Mouse (Mus musculus): ENCODE results near the gene Prkch. TPM values are rescaled to one million over a fixed set of nuclear protein-coding genes. Genes with fewer than 3 reads are reported as not detected.

The Prkch gene
- polyA plus RNA-seq, 1 experiment from 2014 or later: 4.7 TPM

GRCm38 (mm10) chr12:73602974-73603373 is 18.4 kb downstream of the Prkch start:
- no peaks in the 10 kb centered on the region for H3K36me3 ChIP-seq (ENCODE audit: control insufficient read depth, insufficient read depth, low read length)
- no peak overlapping the region for H3K4me3 ChIP-seq (ENCODE audit: low read depth, low read length)
- no peaks in the 10 kb centered on the region for H3K27me3 ChIP-seq (replicated peaks; ENCODE audit: control insufficient read depth, insufficient read depth, low read length)

GRCm38 (mm10) chr12:73603653-73604052 is 19.1 kb downstream of the Prkch start:
- WGBS: 92% methylated on average over 6 of the region's 6 CpGs
- H3K27ac ChIP-seq (ENCODE audit: low read depth, low read length): no peak overlapping the region
- H3K4me2 ChIP-seq (ENCODE audit: low read length): no peak overlapping the region
- H3K4me3 ChIP-seq (ENCODE audit: low read depth, low read length): no peak overlapping the region
- H3K4me1 ChIP-seq (ENCODE audit: control insufficient read depth, insufficient read depth, low read length): no peaks in the 10 kb centered on the region
- H3K36me3 ChIP-seq (ENCODE audit: control insufficient read depth, insufficient read depth, low read length): no peaks in the 10 kb centered on the region
- H3K9me3 ChIP-seq (replicated peaks; ENCODE audit: control insufficient read depth, low read length): no peaks in the 10 kb centered on the region
- DNase-seq (ENCODE audit: low spot score) (no peak), ATAC-seq (no peak)
- no peaks in the 10 kb centered on the region for H3K27me3 ChIP-seq (replicated peaks; ENCODE audit: control insufficient read depth, insufficient read depth, low read length)
- no peak overlapping the region for H3K9ac ChIP-seq (ENCODE audit: low read length)

More at GRCm38 (mm10) chr12:73602974-73603373, 18.4 kb downstream of the Prkch start:
- ATAC-seq (no peak), DNase-seq (ENCODE audit: low spot score) (no peak)
- Histone ChIP-seq H3K27ac (ENCODE audit: low read depth, low read length) (no peak overlapping the region), H3K9me3 (replicated peaks; ENCODE audit: control insufficient read depth, low read length) (no peaks in the 10 kb centered on the region), H3K4me1 (ENCODE audit: control insufficient read depth, insufficient read depth, low read length) (no peaks in the 10 kb centered on the region), H3K9ac (ENCODE audit: low read length) (no peak overlapping the region), H3K4me2 (ENCODE audit: low read length) (no peak overlapping the region)
- WGBS: 90% methylated on average over 7 of the region's 7 CpGs

GRCm38 (mm10) chr12:73604762-73605161 is 20.2 kb downstream of the Prkch start:
- Histone ChIP-seq H3K4me1 (ENCODE audit: control insufficient read depth, insufficient read depth, low read length) (no peaks in the 10 kb centered on the region), H3K9me3 (replicated peaks; ENCODE audit: control insufficient read depth, low read length) (no peaks in the 10 kb centered on the region), H3K4me2 (ENCODE audit: low read length) (no peak overlapping the region), H3K27me3 (replicated peaks; ENCODE audit: control insufficient read depth, insufficient read depth, low read length) (no peaks in the 10 kb centered on the region), H3K27ac (ENCODE audit: low read depth, low read length) (no peak overlapping the region), H3K9ac (ENCODE audit: low read length) (no peak overlapping the region), H3K36me3 (ENCODE audit: control insufficient read depth, insufficient read depth, low read length) (no peaks in the 10 kb centered on the region), H3K4me3 (ENCODE audit: low read depth, low read length) (no peak overlapping the region)
- ATAC-seq: no peak
- DNase-seq (ENCODE audit: low spot score): no peak
- 65% methylated on average over 12 of the region's 12 CpGs for WGBS

- no peak overlapping the region for H3K4me3 ChIP-seq (ENCODE audit: low read depth, low read length)
- no peak overlapping the region for H3K9ac ChIP-seq (ENCODE audit: low read length)
- no peaks in the 10 kb centered on the region for H3K36me3 ChIP-seq (ENCODE audit: control insufficient read depth, insufficient read depth, low read length)
- no peak for ATAC-seq
- no peaks in the 10 kb centered on the region for H3K4me1 ChIP-seq (ENCODE audit: control insufficient read depth, insufficient read depth, low read length)
- no peak for DNase-seq (ENCODE audit: low spot score)
- H3K4me2 ChIP-seq (ENCODE audit: low read length): no peak overlapping the region
- H3K27me3 ChIP-seq (replicated peaks; ENCODE audit: control insufficient read depth, insufficient read depth, low read length): no peaks in the 10 kb centered on the region
- H3K9me3 ChIP-seq (replicated peaks; ENCODE audit: control insufficient read depth, low read length): no peaks in the 10 kb centered on the region
- H3K27ac ChIP-seq (ENCODE audit: low read depth, low read length): no peak overlapping the region
- 67% methylated on average over 4 of the region's 4 CpGs for WGBS
These were observed 20.6 kb downstream of the Prkch start for GRCm38 (mm10) chr12:73605174-73605573.

- ATAC-seq: no peak
- Histone ChIP-seq H3K27me3 (replicated peaks; ENCODE audit: control insufficient read depth, insufficient read depth, low read length) (no peaks in the 10 kb centered on the region), H3K4me2 (ENCODE audit: low read length) (no peak overlapping the region), H3K9ac (ENCODE audit: low read length) (no peak overlapping the region), H3K36me3 (ENCODE audit: control insufficient read depth, insufficient read depth, low read length) (no peaks in the 10 kb centered on the region), H3K27ac (ENCODE audit: low read depth, low read length) (no peak overlapping the region), H3K9me3 (replicated peaks; ENCODE audit: control insufficient read depth, low read length) (no peaks in the 10 kb centered on the region), H3K4me1 (ENCODE audit: control insufficient read depth, insufficient read depth, low read length) (no peaks in the 10 kb centered on the region), H3K4me3 (ENCODE audit: low read depth, low read length) (no peak overlapping the region)
- DNase-seq (ENCODE audit: low spot score): no peak
- 77% methylated on average over 13 of the region's 13 CpGs for WGBS
These were observed 22.9 kb downstream of the Prkch start for GRCm38 (mm10) chr12:73607381-73608064.

GRCm38 (mm10) chr12:73608065-73608397 is 23.4 kb downstream of the Prkch start:
- Histone ChIP-seq H3K4me3 (ENCODE audit: low read depth, low read length) (no peak overlapping the region), H3K36me3 (ENCODE audit: control insufficient read depth, insufficient read depth, low read length) (no peaks in the 10 kb centered on the region), H3K27me3 (replicated peaks; ENCODE audit: control insufficient read depth, insufficient read depth, low read length) (no peaks in the 10 kb centered on the region), H3K27ac (ENCODE audit: low read depth, low read length) (no peak overlapping the region), H3K9me3 (replicated peaks; ENCODE audit: control insufficient read depth, low read length) (no peaks in the 10 kb centered on the region), H3K9ac (ENCODE audit: low read length) (no peak overlapping the region), H3K4me2 (ENCODE audit: low read length) (no peak overlapping the region), H3K4me1 (ENCODE audit: control insufficient read depth, insufficient read depth, low read length) (no peaks in the 10 kb centered on the region)
- 7% methylated on average over 4 of the region's 4 CpGs for WGBS
- no peak for ATAC-seq
- no peak for DNase-seq (ENCODE audit: low spot score)

GRCm38 (mm10) chr12:73609262-73609661 is 24.7 kb downstream of the Prkch start:
- Histone ChIP-seq H3K4me3 (ENCODE audit: low read depth, low read length) (no peak overlapping the region), H3K9me3 (replicated peaks; ENCODE audit: control insufficient read depth, low read length) (no peaks in the 10 kb centered on the region), H3K4me2 (ENCODE audit: low read length) (no peak overlapping the region), H3K9ac (ENCODE audit: low read length) (no peak overlapping the region), H3K4me1 (ENCODE audit: control insufficient read depth, insufficient read depth, low read length) (no peaks in the 10 kb centered on the region), H3K27ac (ENCODE audit: low read depth, low read length) (no peak overlapping the region), H3K36me3 (ENCODE audit: control insufficient read depth, insufficient read depth, low read length) (no peaks in the 10 kb centered on the region), H3K27me3 (replicated peaks; ENCODE audit: control insufficient read depth, insufficient read depth, low read length) (no peaks in the 10 kb centered on the region)
- ATAC-seq (no peak), DNase-seq (ENCODE audit: low spot score) (no peak)
- 81% methylated on average over 3 of the region's 3 CpGs for WGBS

- no peaks in the 10 kb centered on the region for H3K9me3 ChIP-seq (replicated peaks; ENCODE audit: control insufficient read depth, low read length)
- no peak for ATAC-seq
- no peak overlapping the region for H3K4me2 ChIP-seq (ENCODE audit: low read length)
- no peaks in the 10 kb centered on the region for H3K36me3 ChIP-seq (ENCODE audit: control insufficient read depth, insufficient read depth, low read length)
- H3K27ac ChIP-seq (ENCODE audit: low read depth, low read length): no peak overlapping the region
- WGBS: 88% methylated on average over 18 of the region's 18 CpGs
- H3K4me1 ChIP-seq (ENCODE audit: control insufficient read depth, insufficient read depth, low read length): no peaks in the 10 kb centered on the region
- no peak overlapping the region for H3K9ac ChIP-seq (ENCODE audit: low read length)
- no peaks in the 10 kb centered on the region for H3K27me3 ChIP-seq (replicated peaks; ENCODE audit: control insufficient read depth, insufficient read depth, low read length)
- no peak for DNase-seq (ENCODE audit: low spot score)
- H3K4me3 ChIP-seq (ENCODE audit: low read depth, low read length): no peak overlapping the region
These were observed 25.3 kb downstream of the Prkch start for GRCm38 (mm10) chr12:73609676-73610545.

- Histone ChIP-seq H3K36me3 (ENCODE audit: control insufficient read depth, insufficient read depth, low read length) (no peaks in the 10 kb centered on the region), H3K27me3 (replicated peaks; ENCODE audit: control insufficient read depth, insufficient read depth, low read length) (no peaks in the 10 kb centered on the region), H3K4me1 (ENCODE audit: control insufficient read depth, insufficient read depth, low read length) (no peaks in the 10 kb centered on the region), H3K9ac (ENCODE audit: low read length) (no peak overlapping the region), H3K4me3 (ENCODE audit: low read depth, low read length) (no peak overlapping the region), H3K27ac (ENCODE audit: low read depth, low read length) (no peak overlapping the region), H3K4me2 (ENCODE audit: low read length) (no peak overlapping the region), H3K9me3 (replicated peaks; ENCODE audit: control insufficient read depth, low read length) (no peaks in the 10 kb centered on the region)
- ATAC-seq (no peak), DNase-seq (ENCODE audit: low spot score) (no peak)
- 88% methylated on average over 8 of the region's 8 CpGs for WGBS
These were observed 26.3 kb downstream of the Prkch start for GRCm38 (mm10) chr12:73610831-73611370.
